Mouse (Mus musculus) lung, embryonic 14.5 days (tissue): ENCODE data around the gene Smoc2. TPM values are rescaled to one million over a fixed set of nuclear protein-coding genes. Genes with fewer than 3 reads are reported as not detected.

Experiments used
- ATAC-seq: fragments of 200-750 bp; cut with Nextera tagmentation; 2 replicates; pipeline ENCODE4 v1.8.0; 2017; ENCODE audit warnings: mild to moderate bottlenecking, moderate TSS enrichment, moderate library complexity; ENCODE audit not compliant: insufficient read depth
- DNase-seq: peaks from one replicate; pipeline ENCODE4 v3.0.0-alpha.2; 2015
- H3K27ac ChIP-seq: fragments of 300-500 bp; sonication (generic); 2 replicates; pipeline ENCODE4 v1.5.1; 2014; ENCODE audit warnings: low read depth, mild to moderate bottlenecking, moderate library complexity
- H3K27me3 ChIP-seq: fragments of 300-500 bp; sonication (generic); 2 replicates; pipeline ENCODE4 v1.6.1; 2014; ENCODE audit warnings: low read length, control low read depth; ENCODE audit not compliant: insufficient read depth
- H3K36me3 ChIP-seq: fragments of 300-500 bp; sonication (generic); 2 replicates; pipeline ENCODE4 v1.6.1; 2014; ENCODE audit warnings: control low read depth; ENCODE audit not compliant: insufficient read depth
- H3K4me1 ChIP-seq: fragments of 300-500 bp; sonication (generic); 2 replicates; pipeline ENCODE4 v1.6.1; 2014; ENCODE audit warnings: antibody characterized with exemption, control low read depth; ENCODE audit not compliant: insufficient read depth
- H3K4me2 ChIP-seq: fragments of 300-500 bp; sonication (generic); 2 replicates; pipeline ENCODE4 v1.6.1; 2014; ENCODE audit warnings: mild to moderate bottlenecking
- H3K4me3 ChIP-seq: fragments of 300-500 bp; sonication (generic); 2 replicates; pipeline ENCODE4 v1.5.1; 2014; ENCODE audit warnings: low read depth, low read length
- H3K9ac ChIP-seq: fragments of 300-500 bp; sonication (generic); 2 replicates; pipeline ENCODE4 v1.6.1; 2014
- H3K9me3 ChIP-seq: fragments of 300-500 bp; sonication (generic); 2 replicates; pipeline ENCODE4 v1.6.1; 2016; ENCODE audit warnings: low read depth, low read length, control low read depth
- CTCF ChIP-seq: IDR thresholded peaks from 2 replicates; pipeline ENCODE4 v1.5.1; 2016; ENCODE audit warnings: antibody characterized with exemption, low read depth
- WGBS: fragments of 180-500 bp; shearing (Covaris S2); extraction: QIAGEN DNeasy Blood & Tissue Kit; methylation state at CpG from one replicate; pipeline ENCODE4 v1.1.7; 2014; 5-methylcytosine and 5-hydroxymethylcytosine counted together
- polyA plus RNA-seq: library from polyadenylated mRNA; unstranded; fragments of >200 nt; fragmentation: Nextera tagmentation; extraction: Ambion mirVana; gene quantifications from 2 replicates; pipeline ENCODE4 v1.2.1, GENCODE M21; 2014

The Smoc2 gene
- polyA plus RNA-seq, 1 experiment from 2014 or later = 92.5 TPM

GRCm38 (mm10) chr17:14400960-14401359 lies 121.7 kb downstream of the Smoc2 start:
- 53% methylated on average over 5 of the region's 5 CpGs for WGBS
- H3K27ac ChIP-seq = no peak overlapping the region
- H3K36me3 ChIP-seq = no peaks in the 10 kb centered on the region
- H3K4me3 ChIP-seq = no peak overlapping the region
- H3K9ac ChIP-seq = no peak overlapping the region
- H3K4me2 ChIP-seq = no peak overlapping the region
- DNase-seq (peak; percentile 27), ATAC-seq (peak; percentile 42; the same call in 1 of the 2 replicates)
- no peaks in the 10 kb centered on the region for H3K9me3 ChIP-seq
- TF ChIP-seq CTCF = no peak
- H3K4me1 ChIP-seq = no peaks in the 10 kb centered on the region
- H3K27me3 ChIP-seq = no peaks in the 10 kb centered on the region

GRCm38 (mm10) chr17:14407874-14408273 lies 128.6 kb downstream of the Smoc2 start:
- DNase-seq (no peak), ATAC-seq (no peak)
- Histone ChIP-seq H3K4me1 (no peaks in the 10 kb centered on the region), H3K27ac (no peak overlapping the region), H3K9me3 (no peaks in the 10 kb centered on the region), H3K4me2 (no peak overlapping the region), H3K36me3 (no peaks in the 10 kb centered on the region), H3K9ac (no peak overlapping the region), H3K4me3 (no peak overlapping the region), H3K27me3 (no peaks in the 10 kb centered on the region)
- WGBS = 35% methylated on average over 5 of the region's 5 CpGs
- TF ChIP-seq CTCF = no peak

GRCm38 (mm10) chr17:14412460-14412859 lies 133.2 kb downstream of the Smoc2 start:
- WGBS = 66% methylated on average over 2 of the region's 2 CpGs
- Histone ChIP-seq H3K4me2 (no peak overlapping the region), H3K27me3 (no peaks in the 10 kb centered on the region), H3K4me3 (no peak overlapping the region), H3K9ac (no peak overlapping the region), H3K36me3 (no peaks in the 10 kb centered on the region), H3K4me1 (no peaks in the 10 kb centered on the region), H3K27ac (no peak overlapping the region), H3K9me3 (no peaks in the 10 kb centered on the region)
- no peak for ATAC-seq
- no peak for DNase-seq
- TF ChIP-seq CTCF = peak; percentile 23

- Histone ChIP-seq H3K4me2 (no peak overlapping the region), H3K4me3 (no peak overlapping the region), H3K4me1 (no peaks in the 10 kb centered on the region), H3K9me3 (no peaks in the 10 kb centered on the region), H3K27me3 (no peaks in the 10 kb centered on the region), H3K27ac (no peak overlapping the region), H3K36me3 (no peaks in the 10 kb centered on the region), H3K9ac (no peak overlapping the region)
- ATAC-seq = no peak
- TF ChIP-seq CTCF = no peak
- 59% methylated on average over 5 of the region's 5 CpGs for WGBS
- no peak for DNase-seq
Measured at GRCm38 (mm10) chr17:14414511-14414910, 135.2 kb downstream of the Smoc2 start.

GRCm38 (mm10) chr17:14420460-14421046 lies 141.2 kb downstream of the Smoc2 start:
- Histone ChIP-seq H3K9me3 (no peaks in the 10 kb centered on the region), H3K36me3 (no peaks in the 10 kb centered on the region), H3K27ac (no peak overlapping the region), H3K4me1 (no peaks in the 10 kb centered on the region), H3K9ac (no peak overlapping the region), H3K4me3 (no peak overlapping the region), H3K4me2 (no peak overlapping the region), H3K27me3 (no peaks in the 10 kb centered on the region)
- ATAC-seq (no peak), DNase-seq (no peak)
- TF ChIP-seq CTCF = no peak
- whole genome bisulfite sequencing = 44% methylated on average over 8 of the region's 8 CpGs

GRCm38 (mm10) chr17:14426481-14426880 lies 147.2 kb downstream of the Smoc2 start:
- no peak overlapping the region for H3K4me2 ChIP-seq
- H3K36me3 ChIP-seq = no peaks in the 10 kb centered on the region
- no peak for TF ChIP-seq CTCF
- no peaks in the 10 kb centered on the region for H3K27me3 ChIP-seq
- no peak overlapping the region for H3K27ac ChIP-seq
- ATAC-seq (no peak), DNase-seq (no peak)
- WGBS = 48% methylated on average over 6 of the region's 6 CpGs
- H3K4me3 ChIP-seq = no peak overlapping the region
- no peaks in the 10 kb centered on the region for H3K4me1 ChIP-seq
- no peaks in the 10 kb centered on the region for H3K9me3 ChIP-seq
- no peak overlapping the region for H3K9ac ChIP-seq

GRCm38 (mm10) chr17:14434717-14435116 lies 155.4 kb downstream of the Smoc2 start:
- Histone ChIP-seq H3K4me1 (no peaks in the 10 kb centered on the region), H3K4me3 (no peak overlapping the region), H3K27me3 (no peaks in the 10 kb centered on the region), H3K9me3 (no peaks in the 10 kb centered on the region), H3K27ac (no peak overlapping the region), H3K9ac (no peak overlapping the region), H3K4me2 (no peak overlapping the region), H3K36me3 (no peaks in the 10 kb centered on the region)
- peak; percentile 59 for DNase-seq
- WGBS = 48% methylated on average over 4 of the region's 4 CpGs
- no peak for TF ChIP-seq CTCF
- ATAC-seq = no peak
